Mouse (Mus musculus): ENCODE results near the gene Krt23.

Krt23 gene

GRCm38 (mm10) chr11:99492733-99493573 lies at the start of gene Krt23:
Gene Krt23 (minus strand): TSS chr11:99493137.
- no peak for DNase-seq (ENCODE audit: extremely low read depth, insufficient read length, low spot score)

GRCm38 (mm10) chr11:99539721-99540120 lies 46.8 kb upstream of the Krt23 start:
- DNase-seq (ENCODE audit: extremely low read depth, insufficient read length, low spot score), result no peak

GRCm38 (mm10) chr11:99521288-99521860 lies 28.4 kb upstream of the Krt23 start, which contains the start of gene Krt39:
Gene Krt39 (minus strand): TSS chr11:99521338.
- DNase-seq (ENCODE audit: extremely low read depth, insufficient read length, low spot score), result no peak

- no peak for DNase-seq (ENCODE audit: extremely low read depth, insufficient read length, low spot score)
Observed at GRCm38 (mm10) chr11:99514098-99514497, 21.2 kb upstream of the Krt23 start.

DNA sequence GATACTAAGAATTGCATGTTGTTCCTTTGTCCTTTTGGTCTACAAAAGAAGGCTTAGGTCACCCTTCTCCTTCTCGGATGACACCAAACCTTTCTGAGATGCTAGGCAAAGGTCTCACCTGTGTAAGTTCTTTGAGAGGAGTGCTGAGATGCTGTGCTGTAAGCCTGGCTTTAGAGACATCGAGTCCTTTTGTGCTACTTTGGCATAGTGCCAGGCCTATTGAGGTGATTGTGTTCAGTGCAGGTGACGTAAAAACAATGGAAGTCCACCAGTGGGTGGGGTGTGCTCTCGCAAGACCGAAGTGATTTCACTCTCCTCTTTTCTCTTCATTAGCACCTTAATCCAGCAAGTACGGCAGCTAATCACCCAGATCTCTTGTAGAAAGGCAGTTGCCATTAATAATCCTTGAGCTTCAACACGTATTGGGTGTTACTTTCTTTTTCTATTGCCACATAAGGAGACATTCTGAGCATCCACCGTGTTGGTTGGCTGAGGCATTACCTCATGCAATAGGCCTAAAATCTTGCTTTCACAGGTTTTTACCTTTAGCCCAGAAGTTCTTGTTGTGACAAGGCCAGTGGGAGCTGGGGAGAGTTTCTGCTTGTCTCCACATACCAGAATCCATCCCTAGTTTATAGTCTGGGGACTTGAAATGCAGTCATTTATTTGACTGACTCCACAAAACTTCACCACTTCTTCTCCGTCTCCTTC lies 7.3 kb upstream of the Krt23 start:
- DNase-seq (ENCODE audit: extremely low read depth, insufficient read length, low spot score), result no peak

- DNase-seq (ENCODE audit: extremely low read depth, insufficient read length, low spot score), result no peak
Observed at GRCm38 (mm10) chr11:99496460-99496859, 3.5 kb upstream of the Krt23 start.

- no peak for DNase-seq (ENCODE audit: extremely low read depth, insufficient read length, low spot score)
Observed at GRCm38 (mm10) chr11:99494741-99495140, 1.8 kb upstream of the Krt23 start.

DNA sequence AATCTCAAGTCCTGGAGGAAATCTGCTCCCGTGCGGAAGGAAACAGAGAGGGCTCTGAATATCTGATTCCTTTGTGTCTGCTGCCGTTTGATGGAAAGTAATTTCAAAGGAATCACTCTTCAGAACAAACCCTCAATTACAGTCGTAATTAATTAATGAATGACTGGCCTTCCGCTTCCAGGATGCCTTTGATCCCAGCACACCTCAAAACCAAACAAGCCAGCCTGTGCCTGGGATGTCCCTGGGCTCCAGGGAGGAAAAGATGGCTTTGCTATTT lies 575 bp upstream of the Krt23 start:
- no peak for DNase-seq (ENCODE audit: extremely low read depth, insufficient read length, low spot score)

- no peak for DNase-seq (ENCODE audit: extremely low read depth, insufficient read length, low spot score)
Observed at GRCm38 (mm10) chr11:99491040-99491439, 1.9 kb downstream of the Krt23 start.

GRCm38 (mm10) chr11:99490624-99491023 lies 2.3 kb downstream of the Krt23 start:
- DNase-seq (ENCODE audit: extremely low read depth, insufficient read length, low spot score), result no peak

- DNase-seq (ENCODE audit: extremely low read depth, insufficient read length, low spot score), result no peak
Observed at GRCm38 (mm10) chr11:99489233-99489632, 3.7 kb downstream of the Krt23 start.

DNA sequence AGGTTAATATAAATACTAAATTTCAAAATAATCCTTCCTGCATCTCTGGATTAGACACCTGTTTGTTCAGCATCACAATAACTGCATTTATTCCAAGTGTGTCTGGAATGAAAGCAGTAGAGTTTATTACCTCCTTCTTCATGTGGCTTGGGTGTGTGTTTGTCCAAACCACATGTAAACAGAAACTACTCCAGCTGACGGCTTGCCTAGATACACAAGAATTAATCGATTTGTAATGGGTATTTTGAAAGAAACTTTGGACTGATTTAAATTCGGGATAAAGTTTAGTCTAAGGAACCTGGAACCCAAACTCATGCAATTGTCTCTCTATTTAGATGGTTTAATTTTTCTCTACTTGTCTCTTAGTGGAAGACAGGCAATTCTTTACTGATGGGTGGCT lies 18.0 kb downstream of the Krt23 start:
- DNase-seq (ENCODE audit: extremely low read depth, insufficient read length, low spot score), result no peak

DNA sequence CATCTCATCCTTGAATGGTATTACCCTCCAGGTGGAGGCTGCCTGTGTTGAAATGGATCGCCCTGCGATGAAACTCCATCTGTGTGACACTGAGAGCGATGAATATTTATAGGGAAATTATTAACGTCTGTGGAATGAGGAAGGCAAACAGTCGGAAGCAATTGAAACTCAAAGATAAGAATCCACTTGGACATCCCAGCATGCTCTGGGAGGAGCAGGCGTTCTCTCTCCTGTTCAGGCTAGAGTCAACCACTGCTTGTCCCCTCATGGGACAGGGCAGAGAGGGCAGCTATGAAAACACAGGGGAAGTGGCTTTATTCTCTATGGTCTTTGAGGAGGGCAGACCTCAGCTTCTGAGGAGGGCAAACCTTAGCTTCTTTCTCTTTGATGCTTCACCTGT lies 19.5 kb downstream of the Krt23 start:
- no peak for DNase-seq (ENCODE audit: extremely low read depth, insufficient read length, low spot score)

DNA sequence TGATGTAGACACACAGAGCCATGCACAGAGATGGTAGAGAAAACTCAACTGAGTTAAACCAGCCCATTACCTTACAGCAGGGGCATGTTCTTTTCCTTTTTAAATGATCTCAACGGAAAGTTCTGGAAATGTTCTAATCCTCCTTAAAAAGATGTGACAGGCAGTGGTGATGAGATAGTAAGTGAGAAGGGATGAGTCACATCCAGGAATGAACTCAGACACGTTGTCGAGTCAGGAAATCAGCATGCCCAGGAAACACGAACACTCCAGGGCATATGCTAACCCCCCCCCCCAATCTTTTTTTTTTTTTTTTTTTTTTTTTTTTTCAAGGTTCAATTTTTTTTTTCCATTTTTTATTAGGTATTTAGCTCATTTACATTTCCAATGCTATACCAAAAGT lies 20.5 kb downstream of the Krt23 start:
- peak; percentile 21 for DNase-seq (ENCODE audit: extremely low read depth, insufficient read length, low spot score)

- peak; percentile 44 for DNase-seq (ENCODE audit: extremely low read depth, insufficient read length, low spot score)
Observed at GRCm38 (mm10) chr11:99471946-99472345, 21.0 kb downstream of the Krt23 start.

DNA sequence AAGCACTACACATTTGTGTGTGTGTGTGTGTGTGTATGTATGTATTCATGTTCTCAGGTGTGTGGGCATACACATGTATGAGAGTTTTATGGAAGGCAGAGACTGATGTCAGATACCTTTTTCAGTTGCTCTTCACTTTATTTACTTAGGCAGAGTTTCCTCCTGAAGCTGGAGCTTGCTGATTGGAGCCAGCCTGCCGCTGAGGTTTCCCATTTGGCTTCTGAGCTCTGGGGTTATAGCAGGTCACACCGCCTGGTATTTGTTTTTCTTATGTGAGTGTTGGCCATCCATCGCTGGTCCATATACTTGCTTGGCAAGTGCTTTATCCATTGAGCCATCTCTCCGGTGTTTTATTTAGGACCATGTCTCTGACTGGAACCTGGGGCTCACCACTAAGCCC lies 23.7 kb downstream of the Krt23 start:
- no peak for DNase-seq (ENCODE audit: extremely low read depth, insufficient read length, low spot score)

- DNase-seq (ENCODE audit: extremely low read depth, insufficient read length, low spot score), result no peak
Observed at GRCm38 (mm10) chr11:99468566-99468965, 24.4 kb downstream of the Krt23 start.

GRCm38 (mm10) chr11:99466316-99466715 lies 26.6 kb downstream of the Krt23 start:
- DNase-seq (ENCODE audit: extremely low read depth, insufficient read length, low spot score), result no peak

GRCm38 (mm10) chr11:99464836-99465235 lies 28.1 kb downstream of the Krt23 start:
- DNase-seq (ENCODE audit: extremely low read depth, insufficient read length, low spot score), result peak; percentile 54

GRCm38 (mm10) chr11:99463155-99463554 lies 29.8 kb downstream of the Krt23 start:
- no peak for DNase-seq (ENCODE audit: extremely low read depth, insufficient read length, low spot score)

- DNase-seq (ENCODE audit: extremely low read depth, insufficient read length, low spot score), result no peak
Observed at GRCm38 (mm10) chr11:99461736-99462135, 31.2 kb downstream of the Krt23 start.

- peak; percentile 16 for DNase-seq (ENCODE audit: extremely low read depth, insufficient read length, low spot score)
Observed at GRCm38 (mm10) chr11:99458887-99459286, 34.0 kb downstream of the Krt23 start.

All from 3134 (cell line).